Mouse (Mus musculus): ENCODE results near the gene Gm20708. TPM values are rescaled to one million over a fixed set of nuclear protein-coding genes. Genes with fewer than 3 reads are reported as not detected.
A peak's percentile ranks its signal among the peaks of the same experiment; 100 is the strongest.
"Not testable (repeated sequence)": the region's sequence is repeated elsewhere in the genome, so short reads cannot be mapped to it uniquely, and the experiment has no call there.

Gene Gm20708
- total RNA-seq, 2 experiments from 2014 or later: 0.99 TPM; not detected in 1

GRCm38 (mm10) chr11:117828888-117829604 is 19.6 kb downstream of the Gm20708 start:
- peak; percentile 21 for ATAC-seq (replicated peaks; ENCODE audit: poor library complexity, severe bottlenecking)

GRCm38 (mm10) chr11:117829671-117830215 is 20.3 kb downstream of the Gm20708 start:
- ATAC-seq (replicated peaks; ENCODE audit: poor library complexity, severe bottlenecking): no peak

- ATAC-seq (replicated peaks; ENCODE audit: poor library complexity, severe bottlenecking): peak; percentile 10
Observed at GRCm38 (mm10) chr11:117830401-117830800, 20.9 kb downstream of the Gm20708 start.

GRCm38 (mm10) chr11:117832086-117832969 is 22.9 kb downstream of the Gm20708 start:
- peak; percentile 67 for ATAC-seq (replicated peaks; ENCODE audit: poor library complexity, severe bottlenecking)

- not testable (repeated sequence) for ATAC-seq (replicated peaks; ENCODE audit: poor library complexity, severe bottlenecking)
Observed at GRCm38 (mm10) chr11:117833509-117833908, 24.0 kb downstream of the Gm20708 start.

GRCm38 (mm10) chr11:117834086-117834485 is 24.6 kb downstream of the Gm20708 start:
- no peak for ATAC-seq (replicated peaks; ENCODE audit: poor library complexity, severe bottlenecking)

- ATAC-seq (replicated peaks; ENCODE audit: poor library complexity, severe bottlenecking): 0 out of 2 replicates have a peak, but pooled peaks have one; percentile 21
Observed at GRCm38 (mm10) chr11:117836306-117836705, 26.8 kb downstream of the Gm20708 start.

GRCm38 (mm10) chr11:117838572-117838971 is 29.1 kb downstream of the Gm20708 start:
- no peak for ATAC-seq (replicated peaks; ENCODE audit: poor library complexity, severe bottlenecking)

GRCm38 (mm10) chr11:117839021-117839420 is 29.6 kb downstream of the Gm20708 start:
- no peak for ATAC-seq (replicated peaks; ENCODE audit: poor library complexity, severe bottlenecking)

GRCm38 (mm10) chr11:117840910-117841309 is 31.4 kb downstream of the Gm20708 start:
- no peak for ATAC-seq (replicated peaks; ENCODE audit: poor library complexity, severe bottlenecking)

GRCm38 (mm10) chr11:117843434-117843833 is 34.0 kb downstream of the Gm20708 start:
- ATAC-seq (replicated peaks; ENCODE audit: poor library complexity, severe bottlenecking): no peak

- no peak for ATAC-seq (replicated peaks; ENCODE audit: poor library complexity, severe bottlenecking)
Observed at GRCm38 (mm10) chr11:117844997-117845396, 35.5 kb downstream of the Gm20708 start.

GRCm38 (mm10) chr11:117845651-117846050 is 36.2 kb downstream of the Gm20708 start:
- ATAC-seq (replicated peaks; ENCODE audit: poor library complexity, severe bottlenecking): no peak

GRCm38 (mm10) chr11:117846640-117847039 is 37.2 kb downstream of the Gm20708 start:
- ATAC-seq (replicated peaks; ENCODE audit: poor library complexity, severe bottlenecking): no peak

GRCm38 (mm10) chr11:117847593-117848215 is 38.2 kb downstream of the Gm20708 start:
- ATAC-seq (replicated peaks; ENCODE audit: poor library complexity, severe bottlenecking): no peak

GRCm38 (mm10) chr11:117848271-117848984 is 39.0 kb downstream of the Gm20708 start:
- ATAC-seq (replicated peaks; ENCODE audit: poor library complexity, severe bottlenecking): peak; percentile 49

GRCm38 (mm10) chr11:117848985-117849671 is 39.7 kb downstream of the Gm20708 start, which contains the start of gene Birc5:
Birc5 (plus strand) TSS chr11:117849251.
- peak; percentile 98 for ATAC-seq (replicated peaks; ENCODE audit: poor library complexity, severe bottlenecking)

GRCm38 (mm10) chr11:117852875-117853274 is 43.4 kb downstream of the Gm20708 start:
- ATAC-seq (replicated peaks; ENCODE audit: poor library complexity, severe bottlenecking): no peak

GRCm38 (mm10) chr11:117854241-117854640 is 44.8 kb downstream of the Gm20708 start:
- ATAC-seq (replicated peaks; ENCODE audit: poor library complexity, severe bottlenecking): no peak
